Mouse (Mus musculus) kidney, postnatal 36 days (tissue): ENCODE measurements around the gene Evi5.

Experiments used
- DNase-seq, 2 experiments: peaks; one replicate each; pipeline ENCODE4 v3.0.0; 2021 to 2022; ENCODE audit warnings: mixed read lengths in 2 of 2

Evi5 gene

GRCm38 (mm10) chr5:107874561-107875260, at the start of gene Evi5:
Evi5 (minus strand) TSS chr5:107875107.
- DNase-seq: peak in 1 of 2 experiments; percentile 51

- peak; percentile 57 to 65 for DNase-seq
Measured at GRCm38 (mm10) chr5:107924564-107924963, 49.7 kb upstream of the Evi5 start.

- no peak for DNase-seq
Measured at GRCm38 (mm10) chr5:107922836-107923235, 47.9 kb upstream of the Evi5 start.

GRCm38 (mm10) chr5:107921400-107922252, 46.7 kb upstream of the Evi5 start:
- peak; percentile 50 to 80 for DNase-seq

- no peak for DNase-seq
Measured at GRCm38 (mm10) chr5:107915280-107915679, 40.4 kb upstream of the Evi5 start.

GRCm38 (mm10) chr5:107911012-107911411, 36.1 kb upstream of the Evi5 start:
- DNase-seq: no peak

GRCm38 (mm10) chr5:107910084-107910616, 35.2 kb upstream of the Evi5 start:
- DNase-seq: no peak

GRCm38 (mm10) chr5:107909668-107910067, 34.8 kb upstream of the Evi5 start:
- DNase-seq: no peak

GRCm38 (mm10) chr5:107908514-107909110, 33.7 kb upstream of the Evi5 start:
- no peak for DNase-seq

- no peak for DNase-seq
Measured at GRCm38 (mm10) chr5:107904325-107904724, 29.4 kb upstream of the Evi5 start.

GRCm38 (mm10) chr5:107901014-107901615, 26.2 kb upstream of the Evi5 start:
- peak in 1 of 2 experiments; percentile 21 for DNase-seq

- DNase-seq: peak; percentile 97 to 98
Measured at GRCm38 (mm10) chr5:107900206-107901013, 25.5 kb upstream of the Evi5 start, which contains the start of gene Rpl5. Rpl5 (plus strand) TSS chr5:107900502.

GRCm38 (mm10) chr5:107896265-107896664, 21.4 kb upstream of the Evi5 start:
- DNase-seq: no peak

- DNase-seq: peak in 1 of 2 experiments; percentile 14
Measured at GRCm38 (mm10) chr5:107894676-107895075, 19.8 kb upstream of the Evi5 start.

GRCm38 (mm10) chr5:107891515-107891914, 16.6 kb upstream of the Evi5 start:
- peak in 1 of 2 experiments; percentile 56 for DNase-seq

GRCm38 (mm10) chr5:107889994-107890888, 15.3 kb upstream of the Evi5 start:
- DNase-seq: peak; percentile 77 to 91

- DNase-seq: peak; percentile 66 to 88
Measured at GRCm38 (mm10) chr5:107880710-107881109, 5.8 kb upstream of the Evi5 start.

- DNase-seq: no peak
Measured at GRCm38 (mm10) chr5:107877053-107877452, 2.1 kb upstream of the Evi5 start.

GRCm38 (mm10) chr5:107875261-107875611, 329 bp upstream of the Evi5 start:
- DNase-seq: peak; percentile 31 to 70

GRCm38 (mm10) chr5:107873886-107874302, 1.0 kb downstream of the Evi5 start:
- no peak for DNase-seq

GRCm38 (mm10) chr5:107873330-107873729, 1.6 kb downstream of the Evi5 start:
- DNase-seq: no peak
